Mouse (Mus musculus) lung, adult 2 months (tissue): ENCODE measurements around the gene Leng8. TPM values are rescaled to one million over a fixed set of nuclear protein-coding genes. Genes with fewer than 3 reads are reported as not detected.
A peak's percentile ranks its signal among the peaks of the same experiment; 100 is the strongest.

Experiments
- DNase-seq: peaks from one replicate; pipeline ENCODE4 v3.0.0; 2022
- H3K4me1 ChIP-seq: fragments of 200-500 bp; 2 replicates; pipeline ENCODE4 v1.6.1; 2011; ENCODE audit warnings: low read length; ENCODE audit not compliant: control insufficient read depth, insufficient read depth
- H3K4me3 ChIP-seq: fragments of 200-500 bp; replicated peaks from 2 replicates; pipeline ENCODE3; 2011; ENCODE audit warnings: low read depth, mild to moderate bottlenecking, control low read depth, low read length; ENCODE audit errors: extremely low read depth
- CTCF ChIP-seq: fragments of 200-500 bp; IDR thresholded peaks from 2 replicates; pipeline ENCODE4 v1.5.1; 2011; ENCODE audit warnings: mild to moderate bottlenecking, low read length, control low read depth; ENCODE audit not compliant: insufficient read depth
- POLR2A ChIP-seq: fragments of 200-500 bp; IDR thresholded peaks from 2 replicates; pipeline ENCODE4 v1.6.1; 2011; ENCODE audit warnings: low read depth, mild to moderate bottlenecking, control low read depth, low read length, borderline replicate concordance; ENCODE audit errors: extremely low read depth
- WGBS: fragments of 180-500 bp; shearing (Covaris S2); methylation state at CpG from one replicate; pipeline ENCODE4 v1.1.7; 2018; 5-methylcytosine and 5-hydroxymethylcytosine counted together
- polyA plus RNA-seq: library from polyadenylated mRNA; depleted of rRNA; stranded (reverse); fragments of >200 nt; gene quantifications from 2 replicates; pipeline ENCODE4 v1.2.3, GENCODE M21; 2012

The Leng8 gene
- polyA plus RNA-seq, 1 experiment = 958 TPM

DNA sequence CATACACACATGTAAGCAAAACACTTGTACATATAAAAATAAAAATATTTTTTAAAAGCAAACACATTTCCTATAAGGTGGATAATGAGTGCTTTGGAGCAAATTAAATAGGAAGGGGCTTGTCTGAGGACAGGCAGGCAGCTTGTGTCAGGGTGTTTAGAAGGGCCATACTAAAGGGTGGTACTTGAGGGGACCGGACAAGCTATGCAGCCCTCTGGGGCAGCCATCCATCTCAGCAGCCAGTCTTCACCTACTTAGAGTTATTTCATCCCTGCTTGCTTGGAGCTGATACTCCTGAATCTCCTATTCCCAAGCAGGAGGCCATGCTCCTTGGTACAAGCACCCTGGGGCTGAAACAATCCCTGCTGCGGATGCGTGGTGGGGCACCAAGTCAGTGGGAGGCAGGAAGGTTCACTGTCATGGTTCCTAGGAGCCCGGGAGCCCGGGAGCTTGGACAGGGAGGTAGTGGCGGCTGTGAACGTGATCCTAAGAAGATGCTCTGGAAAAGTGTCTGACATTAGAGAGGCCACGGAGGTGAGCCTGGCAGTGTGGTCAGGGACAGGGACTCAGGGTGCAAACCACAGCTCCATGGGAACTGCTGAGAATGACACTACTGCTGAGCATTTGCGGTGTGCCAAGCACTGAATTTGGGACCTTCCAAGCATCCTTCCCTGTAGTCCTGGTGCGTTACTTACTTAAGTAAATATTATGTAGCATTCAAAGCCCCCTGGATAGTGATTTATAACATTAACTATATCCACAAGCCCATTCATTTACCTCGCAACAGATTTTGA, 9.7 kb upstream of the Leng8 start:
- Histone ChIP-seq H3K4me1 (peaks cover 2% of the 10 kb centered on the region; the same call in 1 of the 2 replicates), H3K4me3 (no peak overlapping the region)
- 93% methylated on average over 11 of the region's 11 CpGs for WGBS
- TF ChIP-seq POLR2A (no peak), CTCF (no peak)
- DNase-seq = no peak

DNA sequence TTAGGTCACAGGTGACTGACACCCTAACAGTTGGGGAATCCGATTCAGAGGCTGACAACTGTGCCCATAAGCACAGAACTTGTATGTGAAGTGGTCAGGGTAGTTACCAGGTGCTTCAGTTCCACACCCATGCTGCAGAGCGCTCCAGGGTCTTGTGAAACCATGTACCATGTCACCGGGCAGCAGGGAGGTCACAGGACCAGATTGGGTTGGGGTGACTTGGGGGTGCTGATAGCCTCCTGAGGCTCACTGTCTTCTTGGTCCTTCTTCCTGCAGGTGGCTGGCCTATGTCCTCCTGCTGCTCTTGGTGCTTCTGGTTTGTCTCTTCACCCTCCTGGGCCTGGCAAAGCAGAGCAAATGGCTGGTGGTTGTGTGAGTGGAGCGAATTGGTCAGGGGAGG, 8.9 kb upstream of the Leng8 start:
- DNase-seq = no peak
- WGBS = 93% methylated on average over 4 of the region's 4 CpGs
- TF ChIP-seq POLR2A (no peak), CTCF (no peak)
- Histone ChIP-seq H3K4me1 (peaks cover 2% of the 10 kb centered on the region; the same call in 1 of the 2 replicates), H3K4me3 (no peak overlapping the region)

DNA sequence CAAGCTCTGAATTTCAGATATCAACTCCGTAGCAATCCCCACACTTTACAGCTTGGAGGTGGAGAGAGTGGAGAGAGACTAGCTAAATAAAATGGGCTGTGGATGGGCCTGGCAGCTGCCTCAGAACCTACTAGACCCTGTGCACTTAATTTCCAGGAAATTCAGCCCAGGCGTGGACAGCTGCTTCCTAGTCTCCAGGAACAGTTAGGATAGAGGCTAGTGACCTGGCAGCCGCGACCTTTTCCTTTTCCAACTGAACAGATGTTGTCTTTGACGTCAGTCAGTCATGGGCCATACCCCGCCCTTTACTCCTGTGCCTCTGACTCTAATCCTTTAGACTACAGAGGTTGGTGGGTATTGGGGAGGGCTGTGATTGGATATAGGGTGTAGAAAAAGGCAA, 8.0 kb upstream of the Leng8 start:
- 38% methylated on average over 6 of the region's 6 CpGs for WGBS
- peaks cover 2% of the 10 kb centered on the region; the same call in 1 of the 2 replicates for H3K4me1 ChIP-seq
- no peak for DNase-seq
- TF ChIP-seq POLR2A (no peak), CTCF (no peak)
- H3K4me3 ChIP-seq = no peak overlapping the region

- H3K4me3 ChIP-seq = no peak overlapping the region
- DNase-seq = peak; percentile 77
- 31% methylated on average over 13 of the region's 13 CpGs for WGBS
- TF ChIP-seq CTCF = peak; percentile 97
- TF ChIP-seq POLR2A = no peak
- no peaks in the 10 kb centered on the region for H3K4me1 ChIP-seq
Observed at GRCm38 (mm10) chr7:4130686-4131452, 6.0 kb upstream of the Leng8 start.

DNA sequence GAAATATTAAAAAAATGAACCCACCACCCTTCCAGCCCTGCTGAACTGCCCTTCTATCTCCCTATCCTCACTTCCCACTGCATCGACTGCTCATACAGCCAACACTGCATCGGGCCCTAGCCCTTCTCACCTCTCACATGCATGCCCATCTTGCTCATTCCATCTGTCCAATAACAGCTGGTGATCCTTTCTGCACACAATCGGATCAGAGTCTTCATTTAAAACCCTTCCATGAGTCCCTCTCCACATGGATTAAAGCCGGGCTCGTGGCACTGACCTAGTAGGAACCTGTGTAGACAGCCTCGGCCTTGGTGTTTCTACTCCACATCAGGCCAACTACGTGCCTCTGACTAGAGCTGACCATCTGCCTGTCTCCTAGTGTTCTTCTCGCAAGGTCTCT, 4.9 kb upstream of the Leng8 start:
- H3K4me1 ChIP-seq = no peaks in the 10 kb centered on the region
- 87% methylated on average over 8 of the region's 8 CpGs for WGBS
- TF ChIP-seq POLR2A (no peak), CTCF (no peak)
- DNase-seq = no peak
- H3K4me3 ChIP-seq = no peak overlapping the region

- TF ChIP-seq CTCF = no peak
- no peak for TF ChIP-seq POLR2A
- no peaks in the 10 kb centered on the region for H3K4me1 ChIP-seq
- WGBS = 85% methylated on average over 3 of the region's 3 CpGs
- DNase-seq = no peak
- no peak overlapping the region for H3K4me3 ChIP-seq
Observed at GRCm38 (mm10) chr7:4132581-4132980, 4.3 kb upstream of the Leng8 start.

DNA sequence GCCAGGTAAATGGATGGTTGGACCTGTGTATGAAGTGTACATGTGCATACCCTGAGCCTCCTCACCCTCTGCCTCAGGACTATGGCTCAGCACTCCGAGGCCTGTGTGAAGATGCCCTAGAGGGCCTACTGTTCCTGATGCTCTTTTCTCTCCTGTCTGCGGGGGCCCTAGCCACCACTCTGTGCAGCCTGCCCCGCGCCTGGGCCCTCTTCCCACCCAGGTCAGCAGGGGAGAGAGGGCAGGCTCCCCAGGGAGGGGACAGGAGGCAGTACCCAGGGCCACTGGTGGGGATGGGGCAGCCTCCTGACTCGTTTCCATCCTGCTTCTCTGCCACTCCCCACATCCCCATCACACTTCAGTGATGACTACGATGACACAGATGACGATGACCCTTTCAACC, 3.8 kb upstream of the Leng8 start:
- DNase-seq = no peak
- peaks cover 2% of the 10 kb centered on the region; the same call in 1 of the 2 replicates for H3K4me1 ChIP-seq
- no peak for TF ChIP-seq POLR2A
- TF ChIP-seq CTCF = no peak
- no peak overlapping the region for H3K4me3 ChIP-seq
- 78% methylated on average over 7 of the region's 7 CpGs for WGBS

DNA sequence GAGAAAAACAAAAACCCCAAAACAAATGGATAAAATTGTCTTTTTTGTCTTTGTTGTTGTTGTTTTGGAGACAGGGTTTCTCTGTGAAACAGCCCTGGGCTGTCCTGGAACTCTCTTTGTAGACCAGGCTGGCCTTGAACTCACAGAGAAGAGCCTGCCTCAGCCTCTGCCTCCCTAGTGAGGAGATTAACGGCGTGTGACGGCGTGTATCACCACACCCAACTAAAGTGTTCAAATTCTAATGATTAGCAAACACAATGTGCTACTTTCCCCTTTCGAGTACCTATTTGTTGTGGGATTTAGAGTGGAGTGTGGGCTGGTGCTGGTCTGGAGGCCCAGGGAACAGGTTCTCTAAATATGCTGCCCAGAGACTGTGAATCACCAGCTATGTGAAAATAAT, 1.9 kb upstream of the Leng8 start:
- no peak for DNase-seq
- peaks cover 9% of the 10 kb centered on the region; the same call in 1 of the 2 replicates for H3K4me1 ChIP-seq
- no peak overlapping the region for H3K4me3 ChIP-seq
- no peak for TF ChIP-seq CTCF
- TF ChIP-seq POLR2A = no peak
- WGBS = 80% methylated on average over 5 of the region's 5 CpGs

DNA sequence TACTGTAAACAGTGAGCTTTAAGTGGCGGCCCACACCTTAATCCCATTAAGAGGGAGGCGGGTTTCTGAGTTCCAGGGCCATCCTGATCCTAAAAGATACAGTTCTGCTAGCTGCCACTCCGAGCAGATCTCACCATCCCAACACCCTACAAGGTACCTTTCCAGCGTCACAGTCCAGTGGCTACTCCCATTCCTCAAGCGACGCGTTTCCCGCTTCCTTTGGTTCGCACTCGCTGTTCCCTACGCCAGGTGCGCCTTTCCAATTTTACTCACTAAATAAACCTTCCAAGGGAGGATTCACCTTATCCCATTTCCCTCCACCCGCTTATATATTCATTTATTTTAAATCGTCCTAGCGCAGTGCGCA, 452 bp upstream of the Leng8 start:
- no peak for DNase-seq
- TF ChIP-seq POLR2A = no peak
- TF ChIP-seq CTCF = no peak
- peaks cover 9% of the 10 kb centered on the region; the same call in 1 of the 2 replicates for H3K4me1 ChIP-seq
- H3K4me3 ChIP-seq = peak overlapping the region; percentile 68
- WGBS = under 1% methylated on average over 16 of the region's 16 CpGs
